Mouse (Mus musculus) testis, adult 2 months (tissue): ENCODE measurements around the gene Vps53. TPM values are rescaled to one million over a fixed set of nuclear protein-coding genes. Genes with fewer than 3 reads are reported as not detected.

Experiments
- H3K27ac ChIP-seq: fragments of 200-500 bp; 2 replicates; pipeline ENCODE4 v1.5.1; 2012; ENCODE audit warnings: low read depth, low read length; ENCODE audit not compliant: control insufficient read depth, insufficient read depth
- H3K27me3 ChIP-seq: fragments of 200-500 bp; 2 replicates; pipeline ENCODE4 v1.6.1; 2012; ENCODE audit warnings: mild to moderate bottlenecking, low read length, moderate library complexity; ENCODE audit not compliant: control insufficient read depth, insufficient read depth
- H3K36me3 ChIP-seq: fragments of 200-500 bp; 2 replicates; pipeline ENCODE4 v1.6.1; 2012; ENCODE audit warnings: mild to moderate bottlenecking, low read length; ENCODE audit not compliant: control insufficient read depth, insufficient read depth
- H3K4me1 ChIP-seq: fragments of 200-500 bp; 2 replicates; pipeline ENCODE4 v1.6.1; 2012; ENCODE audit warnings: low read length; ENCODE audit not compliant: control insufficient read depth, insufficient read depth
- H3K4me3 ChIP-seq: fragments of 200-500 bp; 2 replicates; pipeline ENCODE4 v1.5.1; 2012; ENCODE audit warnings: low read depth, mild to moderate bottlenecking, low read length, moderate library complexity, mixed read lengths; ENCODE audit not compliant: control insufficient read depth
- CTCF ChIP-seq: fragments of 200-500 bp; IDR thresholded peaks from 2 replicates; pipeline ENCODE4 v1.5.1; 2012; ENCODE audit warnings: low read depth, mild to moderate bottlenecking, inconsistent platforms, low read length, moderate library complexity; ENCODE audit not compliant: control insufficient read depth, insufficient read depth, insufficient replicate concordance
- POLR2A ChIP-seq: fragments of 200-500 bp; IDR thresholded peaks from 2 replicates; pipeline ENCODE4 v1.6.1; 2012; ENCODE audit warnings: low read depth, mild to moderate bottlenecking, inconsistent platforms, low read length, moderate library complexity; ENCODE audit not compliant: control insufficient read depth
- polyA plus RNA-seq: library from polyadenylated mRNA; depleted of rRNA; stranded (reverse); fragments of >200 nt; gene quantifications from 2 replicates; pipeline ENCODE4 v1.2.3, GENCODE M21; 2012

Gene Vps53
- polyA plus RNA-seq, 1 experiment = 11.5 TPM

DNA sequence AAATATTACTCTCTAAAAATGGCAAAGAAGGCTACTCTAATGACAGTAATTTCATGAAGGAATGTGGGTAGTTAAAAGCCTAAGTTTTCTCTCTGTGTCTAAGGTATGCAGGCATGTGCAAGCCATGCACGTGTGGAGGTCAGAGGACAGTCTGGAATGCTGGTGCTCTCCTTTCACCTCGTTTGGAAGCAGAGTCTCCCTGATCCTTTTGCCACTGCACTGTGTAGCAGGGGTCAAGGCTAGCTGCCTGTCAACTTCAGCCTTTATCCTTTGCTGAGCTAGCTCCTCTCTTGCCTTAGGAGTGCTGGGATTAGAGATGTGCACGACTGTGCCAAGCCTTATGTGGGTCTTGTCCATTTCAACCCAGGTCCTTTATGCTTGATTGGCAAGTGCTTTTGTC is 128.9 kb downstream of the Vps53 start:
- H3K27ac ChIP-seq = no peak overlapping the region
- TF ChIP-seq POLR2A (no peak), CTCF (no peak)
- no peaks in the 10 kb centered on the region for H3K36me3 ChIP-seq

DNA sequence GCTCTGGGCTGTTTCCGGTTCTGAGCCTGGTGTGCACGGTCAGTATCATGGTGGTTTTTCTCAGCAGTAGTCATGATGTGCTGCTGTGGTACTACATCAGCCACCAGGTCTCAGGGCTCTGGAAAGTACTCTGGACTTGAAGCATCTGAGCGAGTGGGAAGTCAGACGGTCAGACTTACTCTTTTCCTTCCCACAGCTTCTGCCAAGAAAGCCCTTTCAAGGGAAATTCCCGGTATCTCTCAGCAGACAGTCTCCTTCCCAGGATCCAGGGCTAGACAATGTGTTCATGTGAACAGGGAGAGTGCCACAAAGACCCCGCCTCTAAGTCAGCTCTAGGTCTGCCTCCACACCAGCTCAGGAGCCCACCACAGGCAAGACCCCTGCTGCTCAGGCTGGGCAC is 134.1 kb downstream of the Vps53 start:
- H3K36me3 ChIP-seq = no peaks in the 10 kb centered on the region
- no peak overlapping the region for H3K27ac ChIP-seq
- TF ChIP-seq POLR2A (no peak), CTCF (no peak)
- H3K4me3 ChIP-seq = no peak overlapping the region
- no peaks in the 10 kb centered on the region for H3K4me1 ChIP-seq
- no peaks in the 10 kb centered on the region for H3K27me3 ChIP-seq

More for the DNA sequence above, 128.9 kb downstream of the Vps53 start:
- Histone ChIP-seq H3K27me3 (no peaks in the 10 kb centered on the region), H3K4me1 (no peaks in the 10 kb centered on the region), H3K4me3 (no peak overlapping the region)

DNA sequence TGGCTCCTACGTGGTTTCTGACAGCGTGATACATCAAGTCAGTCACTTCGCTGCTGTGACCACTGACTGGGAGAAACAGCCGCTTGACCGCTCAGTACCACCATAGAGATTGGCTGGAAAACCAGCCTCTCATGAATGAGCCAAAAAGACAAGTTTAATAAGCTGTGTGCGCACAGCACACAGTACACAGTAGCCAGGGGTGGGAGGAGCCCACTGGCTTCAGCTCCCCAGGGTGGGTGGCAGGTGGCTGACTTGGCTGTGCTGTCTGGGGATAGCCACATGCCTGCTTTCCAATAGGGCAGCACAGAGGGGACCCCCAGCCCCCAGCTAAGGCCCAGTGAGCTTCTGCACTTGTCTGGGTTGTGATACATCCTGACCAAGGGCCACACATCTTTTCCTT is 135.0 kb downstream of the Vps53 start:
- Histone ChIP-seq H3K4me1 (no peaks in the 10 kb centered on the region), H3K27me3 (no peaks in the 10 kb centered on the region), H3K4me3 (no peak overlapping the region), H3K27ac (no peak overlapping the region), H3K36me3 (no peaks in the 10 kb centered on the region)
- TF ChIP-seq POLR2A (no peak), CTCF (no peak)

DNA sequence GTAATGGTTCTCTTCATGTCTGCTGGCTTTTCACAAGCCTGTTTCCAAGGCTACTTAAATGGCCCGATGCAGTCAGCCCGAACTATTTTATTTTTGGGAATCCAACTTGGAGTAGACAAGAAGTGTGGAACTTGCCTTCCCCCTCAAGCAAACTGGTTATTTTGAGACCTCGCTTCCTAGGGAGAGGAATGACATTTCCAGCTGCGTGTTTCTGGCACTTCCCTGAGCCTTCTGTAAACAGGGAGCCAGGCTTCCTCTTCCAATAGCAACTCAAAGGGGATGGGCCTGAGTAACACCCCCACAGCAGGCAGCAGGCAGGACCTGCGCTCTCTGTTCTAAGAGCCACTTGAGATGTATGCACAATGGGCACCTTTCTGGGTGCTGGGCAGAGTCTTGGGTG is 136.6 kb downstream of the Vps53 start:
- TF ChIP-seq POLR2A (no peak), CTCF (no peak)
- no peaks in the 10 kb centered on the region for H3K4me1 ChIP-seq
- no peaks in the 10 kb centered on the region for H3K27me3 ChIP-seq
- no peak overlapping the region for H3K27ac ChIP-seq
- no peak overlapping the region for H3K4me3 ChIP-seq
- no peaks in the 10 kb centered on the region for H3K36me3 ChIP-seq

DNA sequence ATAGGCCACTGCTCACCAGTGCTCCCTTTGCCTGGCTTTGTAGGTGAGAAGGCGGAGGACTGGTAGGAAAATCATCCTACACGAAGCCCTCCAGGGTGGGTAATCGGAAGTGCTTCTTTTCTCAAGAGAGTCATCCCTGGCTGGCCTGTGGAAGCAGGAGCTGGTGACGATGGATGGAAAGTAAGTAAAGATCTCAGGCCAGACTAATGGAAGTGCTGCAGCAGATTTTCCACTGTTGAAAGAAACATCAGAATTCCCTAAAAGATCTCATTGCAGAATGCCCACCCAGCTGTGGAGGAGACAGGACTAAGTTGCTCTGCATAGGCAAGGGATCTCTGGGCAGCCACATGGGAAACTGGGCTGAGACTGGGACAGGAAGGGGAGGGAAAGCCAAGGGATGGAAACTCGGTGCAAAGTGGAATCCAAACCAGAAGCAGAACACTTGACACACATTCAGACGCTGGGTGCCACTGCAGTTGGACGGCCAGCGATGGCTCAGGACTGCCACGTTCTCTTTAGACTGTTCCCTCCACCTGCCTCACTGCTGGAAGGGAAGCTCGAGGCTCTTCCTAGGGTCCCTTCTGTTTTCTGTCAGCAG is 137.3 kb downstream of the Vps53 start:
- no peak for TF ChIP-seq POLR2A
- no peak for TF ChIP-seq CTCF
- Histone ChIP-seq H3K27ac (no peak overlapping the region), H3K4me1 (no peaks in the 10 kb centered on the region), H3K36me3 (no peaks in the 10 kb centered on the region), H3K4me3 (no peak overlapping the region), H3K27me3 (no peaks in the 10 kb centered on the region)

DNA sequence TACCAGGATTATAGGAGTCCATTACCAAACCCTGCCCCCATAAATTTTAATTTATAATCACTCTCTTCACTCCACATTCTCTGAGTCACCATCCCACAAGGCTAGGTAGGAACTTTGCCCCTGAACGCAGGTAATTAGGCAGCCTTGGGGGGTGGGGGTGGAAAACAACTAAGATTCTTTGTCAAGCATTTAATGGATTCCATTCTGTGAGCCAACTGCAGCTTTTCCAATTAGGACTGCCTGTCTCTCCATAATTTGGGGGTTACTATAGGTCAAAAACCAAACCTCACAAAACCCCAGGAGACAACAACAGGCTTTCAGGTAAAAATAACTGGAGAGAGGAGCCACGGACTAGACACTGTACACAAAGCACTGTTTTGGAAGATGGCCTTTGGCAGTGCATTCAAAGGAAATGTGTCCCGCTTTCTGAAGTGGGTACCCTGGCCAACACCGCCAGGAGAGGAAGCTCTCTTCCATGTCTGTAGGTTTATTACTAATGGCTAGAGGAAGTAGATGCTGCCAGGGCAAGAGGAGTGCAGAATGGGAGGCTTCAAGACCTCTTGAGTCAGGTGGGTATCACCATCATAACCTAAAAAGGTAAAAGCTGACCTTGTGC is 138.6 kb downstream of the Vps53 start:
- H3K27me3 ChIP-seq = no peaks in the 10 kb centered on the region
- TF ChIP-seq POLR2A (no peak), CTCF (no peak)
- no peaks in the 10 kb centered on the region for H3K4me1 ChIP-seq
- no peak overlapping the region for H3K4me3 ChIP-seq
- H3K27ac ChIP-seq = no peak overlapping the region
- no peaks in the 10 kb centered on the region for H3K36me3 ChIP-seq

DNA sequence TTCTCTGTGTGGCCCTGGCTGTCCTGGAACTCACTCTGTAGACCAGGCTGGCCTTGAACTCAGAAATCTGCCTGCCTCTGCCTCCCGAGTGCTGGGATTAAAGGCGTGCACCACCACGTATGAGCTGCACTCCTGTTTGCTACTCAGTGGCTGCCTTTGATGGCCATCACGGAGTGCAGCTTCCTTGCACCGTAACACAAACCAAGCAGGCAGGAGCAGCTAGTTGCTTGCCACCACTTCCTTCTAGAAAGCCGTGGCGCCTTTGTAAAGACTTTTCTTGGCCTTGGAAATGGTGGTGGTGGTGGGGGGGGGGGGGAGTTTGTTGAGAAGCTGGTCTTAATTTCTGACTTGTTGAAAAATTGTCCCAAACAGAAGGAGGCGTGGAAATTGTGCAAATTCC is 139.3 kb downstream of the Vps53 start:
- Histone ChIP-seq H3K27me3 (no peaks in the 10 kb centered on the region), H3K4me3 (no peak overlapping the region), H3K4me1 (no peaks in the 10 kb centered on the region), H3K27ac (no peak overlapping the region), H3K36me3 (no peaks in the 10 kb centered on the region)
- TF ChIP-seq CTCF (no peak), POLR2A (no peak)
